Mouse (Mus musculus) cortical plate, adult 2 months (tissue): ENCODE data around the gene Ugcg.

Source experiments
- CTCF ChIP-seq: fragments of 200-500 bp; IDR thresholded peaks from 2 replicates; pipeline ENCODE4 v1.5.1; 2011; ENCODE audit warnings: mild to moderate bottlenecking, control low read depth, low read length; ENCODE audit not compliant: insufficient read depth; ENCODE audit errors: extremely low read depth
- POLR2A ChIP-seq: fragments of 200-500 bp; IDR thresholded peaks from 2 replicates; pipeline ENCODE4 v1.6.1; 2011; ENCODE audit warnings: mild to moderate bottlenecking, low read length, control low read depth; ENCODE audit not compliant: insufficient read depth; ENCODE audit errors: extremely low read depth

DNA sequence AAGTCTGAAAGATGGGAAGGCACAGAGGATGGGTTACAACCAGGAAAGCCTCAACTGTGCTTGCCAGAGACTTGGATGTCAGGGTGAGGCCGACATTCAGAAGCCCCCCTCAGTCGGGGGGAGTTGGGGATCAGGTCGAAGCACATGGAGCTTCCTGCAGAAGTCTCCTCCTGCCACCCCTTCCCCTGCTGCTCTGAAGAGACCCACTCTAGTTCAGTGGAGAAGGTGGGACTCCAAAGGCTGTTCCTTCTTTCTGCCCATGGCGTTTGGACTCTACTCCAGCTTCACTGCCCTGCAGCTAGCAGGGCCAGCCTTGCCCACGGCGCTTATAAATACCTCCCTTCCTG lies 8.0 kb downstream of the Ugcg start:
- TF ChIP-seq POLR2A (no peak), CTCF (no peak)
